Mouse (Mus musculus) layer of hippocampus, adult 2 months (tissue): ENCODE measurements around the gene Psmd9. TPM values are rescaled to one million over a fixed set of nuclear protein-coding genes. Genes with fewer than 3 reads are reported as not detected.

Experiments used
- DNase-seq, 2 experiments: peaks; one replicate each; pipeline ENCODE4 v3.0.0; 2022; ENCODE audit warnings: low spot score in 2 of 2
- H3K27ac ChIP-seq: fragments of 200-600 bp; 2 replicates; pipeline ENCODE4 v1.8.1; 2022
- H3K4me3 ChIP-seq: fragments of 200-600 bp; 2 replicates; pipeline ENCODE4 v1.8.1; 2022; ENCODE audit warnings: mild to moderate bottlenecking
- CTCF ChIP-seq: fragments of 200-600 bp; conservative IDR thresholded peaks from 2 replicates; pipeline ENCODE4 v1.8.1; 2022; ENCODE audit warnings: antibody characterized with exemption, mild to moderate bottlenecking, moderate library complexity
- long read RNA-seq, 2 experiments: library from polyadenylated mRNA; stranded (forward); transcript quantifications; one replicate each; pipeline ENCODE4 v2.0.0; 2021; ENCODE audit warnings: borderline mapping rate in 2 of 2
- total RNA-seq, 2 experiments: library from RNA; stranded (reverse); gene quantifications; 2 replicates each; pipeline ENCODE4 v1.2.3; 2021

The Psmd9 gene
- total RNA-seq: 10 to 100 TPM; 27.8 to 30.4 TPM
- long read RNA-seq, experiment 1, transcript Psmd9-201 (6 exons, 2,597 nt): major isoform, 9 of 13 reads
- long read RNA-seq, experiment 1, partial matches to known transcripts: 2 of 13 reads
- long read RNA-seq, experiment 1, other reads (novel, unspliced or antisense): 2 of 13 reads
- long read RNA-seq, experiment 2, transcript Psmd9-201 (6 exons, 2,597 nt): major isoform, 34 of 42 reads
- long read RNA-seq, experiment 2, partial matches to known transcripts: 2 of 42 reads
- long read RNA-seq, experiment 2, other reads (novel, unspliced or antisense): 4 of 42 reads

- no peak within 1 kb of the TSS for H3K27ac ChIP-seq
- no peak within 1 kb of the TSS for H3K4me3 ChIP-seq
- no peak for TF ChIP-seq CTCF
- DNase-seq: no peak
These were observed at the start of gene Psmd9 for GRCm38 (mm10) chr5:123169284-123169683. Gene Psmd9, plus strand, starts transcription at chr5:123169413.

GRCm38 (mm10) chr5:123120624-123121215 is 48.5 kb upstream of the Psmd9 start:
- TF ChIP-seq CTCF: no peak

GRCm38 (mm10) chr5:123122181-123122580 is 47.0 kb upstream of the Psmd9 start:
- no peak overlapping the region for H3K4me3 ChIP-seq
- no peak overlapping the region for H3K27ac ChIP-seq
- no peak for DNase-seq
- peak; percentile 69 for TF ChIP-seq CTCF

More at GRCm38 (mm10) chr5:123120624-123121215, 48.5 kb upstream of the Psmd9 start:
- no peak for DNase-seq
- H3K27ac ChIP-seq: no peak overlapping the region
- H3K4me3 ChIP-seq: no peak overlapping the region

GRCm38 (mm10) chr5:123125105-123125504 is 44.1 kb upstream of the Psmd9 start:
- TF ChIP-seq CTCF: no peak
- DNase-seq: no peak
- no peak overlapping the region for H3K4me3 ChIP-seq
- no peak overlapping the region for H3K27ac ChIP-seq

GRCm38 (mm10) chr5:123125638-123126406 is 43.4 kb upstream of the Psmd9 start:
- DNase-seq: no peak
- no peak overlapping the region for H3K4me3 ChIP-seq
- TF ChIP-seq CTCF: no peak
- H3K27ac ChIP-seq: no peak overlapping the region

- DNase-seq: no peak
- Histone ChIP-seq H3K4me3 (no peak overlapping the region), H3K27ac (no peak overlapping the region)
- no peak for TF ChIP-seq CTCF
These were observed 42.2 kb upstream of the Psmd9 start for GRCm38 (mm10) chr5:123127031-123127430.

GRCm38 (mm10) chr5:123128426-123129169 is 40.6 kb upstream of the Psmd9 start:
- no peak for DNase-seq
- no peak for TF ChIP-seq CTCF
- Histone ChIP-seq H3K27ac (peak overlapping the region; percentile 39; the same call in 1 of the 2 replicates), H3K4me3 (no peak overlapping the region)

- peak overlapping the region; percentile 39; the same call in 1 of the 2 replicates for H3K27ac ChIP-seq
These were observed 39.9 kb upstream of the Psmd9 start for GRCm38 (mm10) chr5:123129170-123129757.

GRCm38 (mm10) chr5:123130030-123130813 is 39.0 kb upstream of the Psmd9 start:
- no peak overlapping the region for H3K27ac ChIP-seq
- H3K4me3 ChIP-seq: peak overlapping the region; percentile 85; the same call in 1 of the 2 replicates
- no peak for TF ChIP-seq CTCF
- DNase-seq: no peak

More at GRCm38 (mm10) chr5:123129170-123129757, 39.9 kb upstream of the Psmd9 start:
- no peak for DNase-seq
- H3K4me3 ChIP-seq: no peak overlapping the region
- no peak for TF ChIP-seq CTCF

GRCm38 (mm10) chr5:123130814-123131148 is 38.4 kb upstream of the Psmd9 start:
- peak overlapping the region; percentile 85; the same call in 1 of the 2 replicates for H3K4me3 ChIP-seq
- H3K27ac ChIP-seq: no peak overlapping the region
- DNase-seq: no peak
- TF ChIP-seq CTCF: no peak

- peak; percentile 84 for TF ChIP-seq CTCF
- Histone ChIP-seq H3K27ac (peak within 1 kb of the TSS; percentile 100), H3K4me3 (peak within 1 kb of the TSS; percentile 85)
- DNase-seq: peak; percentile 86 to 92
These were observed 36.7 kb upstream of the Psmd9 start, which contains the start of gene Rhof for GRCm38 (mm10) chr5:123132308-123133071. Gene Rhof, minus strand, starts transcription at chr5:123132692.
